17 mouse cellular contexts compared by ENCODE assay signal in the genomic region with DNA sequence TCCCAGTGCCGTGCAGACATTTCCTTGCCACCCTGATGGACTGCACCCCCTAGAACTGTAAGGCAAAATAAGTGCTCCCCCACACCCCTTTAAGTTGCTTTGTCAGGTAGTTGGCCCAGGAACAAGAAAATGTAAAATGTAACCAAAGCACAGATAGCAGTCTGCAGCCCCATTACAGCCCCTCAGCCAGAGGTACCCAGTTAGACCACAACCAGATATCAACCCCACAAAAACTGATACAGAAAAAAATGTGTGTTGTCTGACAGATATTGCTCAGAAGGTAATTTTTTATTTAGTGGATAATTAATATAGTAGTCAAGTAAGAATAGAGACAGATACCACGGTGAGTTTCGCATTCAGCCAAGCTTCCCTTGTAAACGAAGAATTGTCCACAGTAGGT.
"Had no signal": no experiment of that assay in that cellular context is flagged by ENCODE, and none has a peak within 500 bp of the region (broad histone marks: within the 10 kb centered on the region; RNA-seq: fewer than 3 reads in every experiment).

No protein-coding gene starts in this region.

- H3K27me3 ChIP-seq: neural tube, embryonic 12.5 days; neural tube, embryonic 13.5 days; neural tube, embryonic 15.5 days; stomach, embryonic 15.5 days had no signal

- H3K4me1 ChIP-seq: neural tube, embryonic 12.5 days; neural tube, embryonic 13.5 days; neural tube, embryonic 15.5 days; stomach, embryonic 15.5 days had no signal

- H3K4me3 ChIP-seq: neural tube, embryonic 12.5 days; neural tube, embryonic 13.5 days; neural tube, embryonic 15.5 days; stomach, embryonic 15.5 days had no signal

- H3K9ac ChIP-seq: neural tube, embryonic 12.5 days; neural tube, embryonic 13.5 days; neural tube, embryonic 15.5 days; stomach, embryonic 15.5 days had no signal

- DNase-seq: retina, postnatal 1 day; right cerebral cortex, adult 18-20 months; right cerebral cortex, postnatal 14 days; right cerebral cortex, postnatal 25 days; right cerebral cortex, postnatal 4 days; spleen, adult 18-20 months; thymus, adult 18-20 months; thymus, adult 2 months; thymus, postnatal 14 days; thymus, postnatal 25 days; thymus, postnatal 36 days; thymus, postnatal 4 days had no signal

- H3K27ac ChIP-seq: neural tube, embryonic 12.5 days; neural tube, embryonic 13.5 days; neural tube, embryonic 15.5 days; stomach, embryonic 15.5 days; stomach, postnatal 0 days had no signal

- H3K36me3 ChIP-seq: neural tube, embryonic 12.5 days; neural tube, embryonic 13.5 days; neural tube, embryonic 15.5 days; stomach, embryonic 15.5 days had no signal

- H3K9me3 ChIP-seq: neural tube, embryonic 12.5 days; neural tube, embryonic 13.5 days; neural tube, embryonic 15.5 days; stomach, embryonic 15.5 days had no signal
